Comparison of ENCODE assay signal across 14 mouse cellular contexts in genomic region chr15:31368556-31368955, GRCm38 (mm10). TPM values are rescaled to one million over a fixed set of nuclear protein-coding genes. Genes with fewer than 3 reads are reported as not detected.
DNase-seq lines count a peak whose midpoint lies in the region; ATAC-seq and TF ChIP-seq lines count a peak whose summit lies in the region.
"Had no signal": no experiment of that assay in that cellular context is flagged by ENCODE, and none has a peak within 500 bp of the region (broad histone marks: within the 10 kb centered on the region; RNA-seq: fewer than 3 reads in every experiment).

No protein-coding gene starts in this region.

- TF ChIP-seq EP300 in lung, postnatal 0 days (IDR thresholded peaks at IDR 0.05) = no peak

- no peak for TF ChIP-seq CTCF in intestine, postnatal 0 days (IDR thresholded peaks at IDR 0.05; ENCODE audit: low read depth)
- no peak for TF ChIP-seq CTCF in lung, postnatal 0 days (IDR thresholded peaks at IDR 0.05)

- intact Hi-C loops in heart, postnatal 25 days (cut with DNase I) = no loop called here

- H3K4me3 ChIP-seq in intestine, postnatal 0 days (ENCODE audit: low read depth, low read length) = peak overlapping the region; percentile 64; the same call in 1 of the 2 replicates
- no peak overlapping the region for H3K4me3 ChIP-seq in intestine, embryonic 16.5 days (ENCODE audit: low read length)
- no peak overlapping the region for H3K4me3 ChIP-seq in lung, postnatal 0 days (ENCODE audit: low read depth, low read length)

- no peak overlapping the region for H3K27ac ChIP-seq in intestine, postnatal 0 days (ENCODE audit: low read depth, low read length)
- H3K27ac ChIP-seq in intestine, embryonic 16.5 days (ENCODE audit: low read length) = no peak overlapping the region
- no peak overlapping the region for H3K27ac ChIP-seq in lung, postnatal 0 days (ENCODE audit: low read length)
- H3K27ac ChIP-seq: stomach, embryonic 15.5 days had no signal

- 38% methylated on average over 8 of the region's 8 CpGs for WGBS in intestine, postnatal 0 days
- WGBS in intestine, embryonic 16.5 days = 30% methylated on average over 8 of the region's 8 CpGs
- 31% methylated on average over 8 of the region's 8 CpGs for WGBS in lung, postnatal 0 days

- peak; percentile 86 for DNase-seq in heart, adult 11 months
- no peak for DNase-seq in heart, postnatal 25 days (ENCODE audit: low spot score)
- DNase-seq in lung, postnatal 0 days (ENCODE audit: low spot score) = no peak
- no peak for DNase-seq in lung, postnatal 4 days
- DNase-seq in neural tube, embryonic 10.5 days (ENCODE audit: extremely low spot score, low spot score) = peak; percentile 40
- DNase-seq in cerebellum, postnatal 25 days = no peak
- DNase-seq: cerebellum, adult 11 months; kidney, adult 18-20 months; liver, postnatal 0 days; thymus, postnatal 36 days had no signal

- no peak overlapping the region for H3K4me2 ChIP-seq in intestine, postnatal 0 days (replicated peaks; ENCODE audit: low read depth)
- no peak overlapping the region for H3K4me2 ChIP-seq in intestine, embryonic 16.5 days (ENCODE audit: low read depth, low read length)
- H3K4me2 ChIP-seq in lung, postnatal 0 days (replicated peaks; ENCODE audit: low read depth, low read length) = peak overlapping the region; percentile 88; the same call in 1 of the 2 replicates

- H3K27me3 ChIP-seq in intestine, postnatal 0 days (replicated peaks; ENCODE audit: control insufficient read depth, insufficient read depth, low read length) = peaks cover 49% of the 10 kb centered on the region
- peaks cover 45% of the 10 kb centered on the region for H3K27me3 ChIP-seq in intestine, embryonic 16.5 days (replicated peaks; ENCODE audit: control insufficient read depth, insufficient read depth, low read length)
- H3K27me3 ChIP-seq in lung, postnatal 0 days (replicated peaks; ENCODE audit: insufficient read depth, low read length) = peaks cover 19% of the 10 kb centered on the region; the same call in 1 of the 2 replicates

- H3K4me1 ChIP-seq in intestine, postnatal 0 days (replicated peaks; ENCODE audit: control insufficient read depth, insufficient read depth, low read length) = no peaks in the 10 kb centered on the region; the same call in 1 of the 2 replicates
- peaks cover 20% of the 10 kb centered on the region for H3K4me1 ChIP-seq in intestine, embryonic 16.5 days (ENCODE audit: control insufficient read depth, insufficient read depth, low read length)
- 0 out of 2 replicates have a peak, but pooled peaks cover 10% of the 10 kb centered on the region for H3K4me1 ChIP-seq in lung, postnatal 0 days (ENCODE audit: insufficient read depth, low read depth, low read length)

- no peaks in the 10 kb centered on the region for H3K9me3 ChIP-seq in intestine, postnatal 0 days (ENCODE audit: control insufficient read depth)
- H3K9me3 ChIP-seq in intestine, embryonic 16.5 days (ENCODE audit: control insufficient read depth, low read length) = no peaks in the 10 kb centered on the region
- H3K9me3 ChIP-seq in lung, postnatal 0 days (ENCODE audit: low read length) = no peaks in the 10 kb centered on the region
- H3K9me3 ChIP-seq: stomach, embryonic 15.5 days had no signal

- no peaks in the 10 kb centered on the region for H3K36me3 ChIP-seq in intestine, postnatal 0 days (ENCODE audit: control insufficient read depth, insufficient read depth)
- no peaks in the 10 kb centered on the region for H3K36me3 ChIP-seq in intestine, embryonic 16.5 days (ENCODE audit: control insufficient read depth, insufficient read depth, low read length)
- no peaks in the 10 kb centered on the region for H3K36me3 ChIP-seq in lung, postnatal 0 days (ENCODE audit: insufficient read depth, low read length)
- H3K36me3 ChIP-seq: G1E; stomach, embryonic 15.5 days had no signal

- no peak for ATAC-seq in intestine, postnatal 0 days
- no peak for ATAC-seq in intestine, embryonic 16.5 days
- ATAC-seq in lung, postnatal 0 days = no peak

- H3K9ac ChIP-seq in intestine, postnatal 0 days (ENCODE audit: low read depth, low read length) = no peak overlapping the region
- no peak overlapping the region for H3K9ac ChIP-seq in intestine, embryonic 16.5 days (ENCODE audit: low read depth, low read length)
- H3K9ac ChIP-seq in lung, postnatal 0 days (replicated peaks; ENCODE audit: low read depth) = no peak overlapping the region
- H3K9ac ChIP-seq: stomach, embryonic 15.5 days had no signal

RNA-seq across cellular contexts. Expression of gene Ankrd33b, which starts 1.0 kb away (rescaled TPM):
- total RNA-seq in heart, postnatal 25 days (2021) = 10 to 100 TPM; 22.6 to 23.2 TPM
- 0.25 and 0.29 TPM in 2 replicates for polyA plus RNA-seq in intestine, postnatal 0 days (2015; fragmentation: Nextera tagmentation; extraction: Ambion mirVana)
- 0.07 and 0.76 TPM in 2 replicates for polyA plus RNA-seq in intestine, embryonic 16.5 days (2015; fragmentation: Nextera tagmentation; extraction: Ambion mirVana)
- polyA plus RNA-seq in lung, postnatal 0 days (2015; fragmentation: Nextera tagmentation; extraction: Ambion mirVana) = 18.7 and 19.8 TPM in 2 replicates
- polyA plus RNA-seq: G1E had no signal

Comparison
In these comparisons a context has a peak if more than half of its experiments do, and no peak if none do; other contexts are left out.
1. DNase-seq: peak in heart, adult 11 months (single experiment) and neural tube, embryonic 10.5 days (single experiment); none in heart, postnatal 25 days (single experiment), lung, postnatal 0 days (single experiment), lung, postnatal 4 days (0 of 2) and cerebellum, postnatal 25 days (0 of 2).
2. RNA of gene Ankrd33b, which starts 1.0 kb away (polyA plus RNA-seq): 18.7 to 19.8 TPM in lung, postnatal 0 days; 0.07 to 0.76 TPM in intestine, embryonic 16.5 days and 0.25 to 0.29 TPM in intestine, postnatal 0 days; every median in the first group is over 10 times any median in the second.